Mouse (Mus musculus): Measurements from ENCODE around the gene Ren1.

DNA sequence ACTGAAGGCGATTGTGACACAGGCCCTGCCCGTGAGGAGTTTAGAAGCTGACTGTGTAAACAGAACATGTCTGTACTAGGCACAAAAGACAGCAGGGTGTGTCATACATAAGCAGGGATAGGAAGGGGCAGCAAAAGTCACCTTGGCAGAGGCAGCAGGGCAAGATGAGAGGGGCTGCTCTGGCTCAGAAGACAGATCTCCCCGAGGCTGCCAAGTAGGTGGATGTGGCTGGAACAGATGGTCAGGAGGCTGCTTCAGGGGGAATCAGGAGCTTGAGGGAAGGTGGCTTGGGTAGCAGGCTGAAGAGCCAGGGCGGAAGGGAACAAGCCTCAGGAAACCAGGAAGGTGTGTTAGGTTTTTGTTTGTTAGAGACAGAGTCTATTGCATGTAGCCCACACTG, 20.0 kb downstream of the Ren1 start:
- TF ChIP-seq EP300 (IDR thresholded peaks at IDR 0.05; ENCODE audit: low read depth) = no peak
- no peak for TF ChIP-seq CTCF (IDR thresholded peaks at IDR 0.05; ENCODE audit: low read depth)

Data from heart, postnatal 0 days (tissue).